Mouse (Mus musculus) forebrain, postnatal 0 days (tissue): Measurements from ENCODE around the gene Atp8a2. TPM values are rescaled to one million over a fixed set of nuclear protein-coding genes. Genes with fewer than 3 reads are reported as not detected.
"Not testable (repeated sequence)": the region's sequence is repeated elsewhere in the genome, so short reads cannot be mapped to it uniquely, and the experiment has no call there.

Source experiments
- ATAC-seq: fragments of 200-750 bp; cut with Nextera tagmentation; 2 replicates; pipeline ENCODE4 v1.8.0; 2017; ENCODE audit warnings: mild to moderate bottlenecking, moderate library complexity
- DNase-seq: peaks from one replicate; pipeline ENCODE4 v3.0.0-alpha.2; 2015
- H3K27ac ChIP-seq: fragments of 300-500 bp; sonication (generic); 2 replicates; pipeline ENCODE4 v1.5.1; 2014; ENCODE audit warnings: low read depth, mild to moderate bottlenecking, antibody characterized with exemption, low read length, moderate library complexity, mixed read lengths
- H3K27me3 ChIP-seq: fragments of 300-500 bp; sonication (generic); 2 replicates; pipeline ENCODE4 v1.6.1; 2014; ENCODE audit warnings: mild to moderate bottlenecking, low read length, mixed read lengths; ENCODE audit not compliant: insufficient read depth
- H3K36me3 ChIP-seq: fragments of 300-500 bp; sonication (generic); 2 replicates; pipeline ENCODE4 v1.6.1; 2014; ENCODE audit warnings: mild to moderate bottlenecking, moderate library complexity; ENCODE audit not compliant: insufficient read depth
- H3K4me1 ChIP-seq: fragments of 300-500 bp; sonication (generic); 2 replicates; pipeline ENCODE4 v1.6.1; 2014; ENCODE audit warnings: antibody characterized with exemption; ENCODE audit not compliant: insufficient read depth
- H3K4me2 ChIP-seq: fragments of 300-500 bp; sonication (generic); 2 replicates; pipeline ENCODE4 v1.6.1; 2014; ENCODE audit warnings: low read depth, mild to moderate bottlenecking, moderate library complexity
- H3K4me3 ChIP-seq: fragments of 300-500 bp; sonication (generic); 2 replicates; pipeline ENCODE4 v1.5.1; 2014; ENCODE audit warnings: low read depth, low read length, mixed read lengths
- H3K9ac ChIP-seq: fragments of 300-500 bp; sonication (generic); 2 replicates; pipeline ENCODE4 v1.6.1; 2014; ENCODE audit warnings: mild to moderate bottlenecking
- H3K9me3 ChIP-seq: fragments of 300-500 bp; sonication (generic); 2 replicates; pipeline ENCODE4 v1.6.1; 2016; ENCODE audit warnings: low read length
- CTCF ChIP-seq: sonication (generic); IDR thresholded peaks from 2 replicates; pipeline ENCODE4 v1.5.1; 2016; ENCODE audit warnings: antibody characterized with exemption, control low read depth, low read depth
- WGBS: fragments of 180-500 bp; shearing (Covaris S2); extraction: QIAGEN DNeasy Blood & Tissue Kit; methylation state at CpG from one replicate; pipeline ENCODE4 v1.1.7; 2014; 5-methylcytosine and 5-hydroxymethylcytosine counted together
- polyA plus RNA-seq: library from polyadenylated mRNA; unstranded; fragments of >200 nt; fragmentation: Nextera tagmentation; extraction: Ambion mirVana; gene quantifications from 2 replicates; pipeline ENCODE4 v1.2.1, GENCODE M21; 2015
- total RNA-seq: library from RNA; depleted of rRNA; stranded (reverse); fragments of >200 nt; gene quantifications from 2 replicates; pipeline ENCODE4 v1.2.3, GENCODE M21; 2014

The Atp8a2 gene
- total and polyA plus RNA-seq, 2 experiments from 2014 or later: 33.6 to 38.0 TPM

DNA sequence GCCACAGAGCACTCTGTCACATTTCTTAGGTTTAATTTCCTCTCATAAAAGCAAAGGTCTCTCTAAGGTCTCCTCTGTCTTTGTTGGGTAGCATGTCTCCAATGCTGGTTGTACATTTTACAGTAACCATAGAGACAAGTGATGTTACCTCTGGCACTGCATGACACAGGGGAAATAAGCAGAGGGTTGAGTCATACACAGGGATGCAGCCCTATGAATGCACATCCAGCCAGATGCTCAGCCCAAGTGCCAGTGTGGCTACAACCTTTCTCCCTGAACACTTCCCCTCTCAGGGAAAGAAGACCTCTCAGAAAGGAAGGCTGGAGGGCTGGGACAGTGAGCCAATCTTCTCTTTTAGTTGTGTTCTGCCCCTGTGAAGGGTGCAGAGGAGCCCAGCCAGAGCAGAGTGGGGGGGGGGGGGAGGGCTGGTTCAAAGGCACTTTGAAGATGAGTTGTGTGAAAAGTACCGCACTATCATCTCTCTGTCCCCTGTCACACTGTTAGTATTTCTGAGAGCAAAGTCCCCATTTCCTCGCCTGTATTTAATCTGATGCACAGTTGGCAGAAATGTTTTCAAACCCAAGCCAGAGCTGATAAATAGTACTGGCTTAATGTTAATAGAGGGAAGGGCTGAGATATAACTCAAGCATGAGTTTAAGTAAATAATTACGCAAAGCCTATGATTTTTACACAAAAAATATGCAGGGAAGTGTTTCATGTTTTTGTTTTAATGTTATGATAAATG is 467.5 kb downstream of the Atp8a2 start:
- Histone ChIP-seq H3K27me3 (no peaks in the 10 kb centered on the region), H3K9me3 (no peaks in the 10 kb centered on the region), H3K36me3 (no peaks in the 10 kb centered on the region), H3K4me3 (no peak overlapping the region), H3K27ac (no peak overlapping the region), H3K9ac (no peak overlapping the region), H3K4me2 (no peak overlapping the region), H3K4me1 (no peaks in the 10 kb centered on the region)
- ATAC-seq (peak; percentile 43; the same call in 1 of the 2 replicates), DNase-seq (no peak)
- no peak for TF ChIP-seq CTCF
- WGBS: 74% methylated on average over 3 of the region's 3 CpGs

DNA sequence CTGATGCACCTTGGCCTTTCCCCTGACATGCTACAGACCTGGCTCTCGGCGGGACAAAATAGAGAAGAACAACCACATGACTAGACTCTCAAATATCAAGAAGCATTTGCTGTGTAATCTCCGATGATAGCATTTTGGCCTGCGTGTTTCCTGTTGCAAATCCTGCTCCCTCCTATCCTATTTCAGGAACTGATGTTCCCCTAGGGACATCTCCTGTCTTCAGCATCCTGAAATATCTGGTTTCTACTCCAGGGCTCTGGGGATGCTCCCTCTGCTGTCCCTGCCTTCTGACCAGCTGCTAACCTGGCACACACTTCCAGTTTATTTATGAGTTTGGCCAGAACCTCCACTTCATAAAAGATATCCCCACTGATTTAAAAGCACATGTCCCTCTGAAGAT is 470.0 kb downstream of the Atp8a2 start:
- no peaks in the 10 kb centered on the region for H3K36me3 ChIP-seq
- no peaks in the 10 kb centered on the region for H3K27me3 ChIP-seq
- H3K4me1 ChIP-seq: peaks cover 8% of the 10 kb centered on the region; the same call in 1 of the 2 replicates
- 94% methylated on average over 4 of the region's 4 CpGs for WGBS
- ATAC-seq (no peak), DNase-seq (no peak)
- H3K4me3 ChIP-seq: no peak overlapping the region
- no peak overlapping the region for H3K4me2 ChIP-seq
- no peak for TF ChIP-seq CTCF
- H3K9ac ChIP-seq: no peak overlapping the region
- no peak overlapping the region for H3K27ac ChIP-seq
- no peaks in the 10 kb centered on the region for H3K9me3 ChIP-seq

DNA sequence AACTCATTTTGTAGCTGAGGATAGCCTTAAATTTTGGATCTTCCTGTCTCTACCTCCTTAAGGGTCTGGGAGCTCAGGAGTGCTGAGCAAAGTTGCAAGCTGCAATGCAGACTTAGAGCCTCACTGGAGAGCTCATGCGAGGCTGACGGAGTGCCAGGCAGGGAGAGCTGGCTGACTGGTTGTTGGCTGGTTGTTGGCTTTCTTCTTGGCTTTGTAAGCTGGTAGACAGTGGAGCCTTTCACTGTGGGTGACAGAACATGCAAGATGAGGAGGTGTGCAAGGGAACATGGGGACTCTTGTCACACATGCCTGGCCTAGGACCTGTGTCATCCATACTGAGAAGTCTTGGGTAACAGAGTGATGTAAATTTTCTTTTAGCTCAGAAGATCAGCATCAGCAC is 473.8 kb downstream of the Atp8a2 start:
- DNase-seq (peak; percentile 36), ATAC-seq (peak; percentile 72)
- Histone ChIP-seq H3K9me3 (no peaks in the 10 kb centered on the region), H3K4me2 (no peak overlapping the region), H3K27me3 (no peaks in the 10 kb centered on the region), H3K4me3 (no peak overlapping the region), H3K36me3 (no peaks in the 10 kb centered on the region), H3K4me1 (peaks cover 8% of the 10 kb centered on the region; the same call in 1 of the 2 replicates), H3K27ac (no peak overlapping the region), H3K9ac (no peak overlapping the region)
- no peak for TF ChIP-seq CTCF
- WGBS: 52% methylated on average over 2 of the region's 2 CpGs

DNA sequence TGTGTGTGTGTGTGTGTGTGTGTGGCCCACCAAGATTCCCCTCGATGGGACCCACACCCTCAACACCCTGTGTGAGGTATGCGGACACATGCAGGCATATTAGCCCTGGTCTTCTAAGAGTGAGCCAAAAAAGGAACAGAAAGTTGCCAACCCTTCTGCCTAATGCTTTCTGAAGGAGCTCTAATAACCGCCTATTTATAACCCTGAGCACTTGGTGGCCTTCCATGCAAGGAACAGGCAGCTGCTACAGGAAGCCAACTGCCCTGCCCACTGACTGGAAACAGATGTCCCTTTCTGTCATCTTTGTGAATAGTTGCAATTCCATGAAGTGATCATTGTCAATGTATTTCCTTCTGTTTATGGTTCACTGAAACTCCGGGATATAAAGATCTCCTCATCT is 475.0 kb downstream of the Atp8a2 start:
- Histone ChIP-seq H3K36me3 (no peaks in the 10 kb centered on the region), H3K27ac (no peak overlapping the region), H3K4me3 (no peak overlapping the region), H3K4me1 (peaks cover 8% of the 10 kb centered on the region; the same call in 1 of the 2 replicates), H3K9me3 (no peaks in the 10 kb centered on the region), H3K27me3 (no peaks in the 10 kb centered on the region), H3K4me2 (no peak overlapping the region), H3K9ac (no peak overlapping the region)
- 52% methylated on average over 4 of the region's 4 CpGs for WGBS
- no peak for ATAC-seq
- DNase-seq: no peak
- no peak for TF ChIP-seq CTCF

DNA sequence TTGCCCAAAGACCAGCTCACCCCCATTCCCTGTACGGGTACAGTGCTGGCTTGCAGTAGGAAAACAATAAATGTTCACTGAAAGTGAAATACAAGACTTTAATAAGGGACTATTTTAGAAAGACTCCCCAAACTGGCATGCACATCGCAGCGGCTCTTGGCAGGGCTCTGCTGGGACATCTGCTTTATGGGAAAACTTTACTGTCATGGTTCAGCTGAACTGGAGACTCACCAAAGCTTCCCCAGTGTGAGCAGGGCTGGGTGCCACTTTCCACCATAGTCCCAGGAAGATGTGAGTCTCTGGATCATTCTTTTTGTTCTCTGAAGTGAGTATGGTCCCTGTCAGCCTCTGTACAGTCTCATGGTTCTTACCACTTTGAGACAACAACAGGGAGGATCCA is 475.6 kb downstream of the Atp8a2 start:
- H3K27ac ChIP-seq: no peak overlapping the region
- WGBS: 62% methylated on average over 3 of the region's 3 CpGs
- no peak for TF ChIP-seq CTCF
- no peak overlapping the region for H3K4me2 ChIP-seq
- H3K9me3 ChIP-seq: no peaks in the 10 kb centered on the region
- H3K27me3 ChIP-seq: no peaks in the 10 kb centered on the region
- ATAC-seq: no peak
- H3K4me3 ChIP-seq: no peak overlapping the region
- DNase-seq: no peak
- no peak overlapping the region for H3K9ac ChIP-seq
- no peaks in the 10 kb centered on the region for H3K36me3 ChIP-seq
- H3K4me1 ChIP-seq: peaks cover 8% of the 10 kb centered on the region; the same call in 1 of the 2 replicates

DNA sequence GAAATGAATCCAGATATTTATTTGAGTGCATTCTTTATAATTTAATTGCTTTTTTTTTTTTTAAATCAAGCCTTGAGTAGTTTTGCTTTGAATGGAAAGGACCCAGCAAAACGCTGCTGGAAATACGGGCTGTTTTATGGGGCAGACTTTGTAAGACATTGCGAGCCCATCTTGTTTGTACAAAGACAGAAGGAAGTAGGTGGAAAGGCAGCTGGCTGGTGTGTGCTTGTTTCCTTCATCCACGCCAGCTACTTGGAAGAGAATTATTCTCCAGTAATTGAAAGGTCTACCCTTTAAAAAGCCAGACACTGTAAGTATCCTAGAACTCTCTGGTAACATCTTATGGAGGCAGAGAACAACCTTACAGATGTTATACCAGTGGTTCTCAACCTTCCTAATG is 476.6 kb downstream of the Atp8a2 start:
- WGBS: 72% methylated on average over 4 of the region's 4 CpGs

DNA sequence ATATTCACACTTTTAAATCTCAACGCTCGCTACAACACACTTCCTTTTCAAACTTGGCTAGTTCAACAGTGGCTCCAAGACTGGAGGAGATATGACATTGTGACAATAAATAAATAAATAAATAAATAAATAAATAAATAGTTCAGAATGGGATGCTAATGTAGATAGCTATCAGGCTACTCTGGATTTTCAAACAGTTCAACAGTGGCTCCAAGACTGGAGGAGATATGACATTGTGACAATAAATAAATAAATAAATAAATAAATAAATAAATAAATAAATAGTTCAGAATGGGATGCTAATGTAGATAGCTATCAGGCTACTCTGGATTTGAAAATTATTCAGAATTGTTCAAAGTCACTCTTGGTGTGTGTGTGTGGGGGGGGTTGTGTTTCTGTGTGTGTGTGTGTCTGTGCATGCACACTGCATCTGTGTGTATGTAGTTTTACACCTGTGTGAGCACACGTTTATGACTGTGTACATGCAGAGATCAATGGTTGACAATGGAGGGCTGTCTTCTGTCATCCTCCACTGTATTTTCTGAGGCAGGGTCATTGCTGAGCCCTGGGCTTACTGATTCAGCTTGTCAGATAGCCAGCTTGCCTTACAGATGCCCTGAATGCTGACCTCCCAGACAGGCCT is 480.4 kb downstream of the Atp8a2 start:
- not testable (repeated sequence) for H3K4me3 ChIP-seq, H3K36me3 ChIP-seq, H3K9ac ChIP-seq, DNase-seq, H3K27ac ChIP-seq, H3K9me3 ChIP-seq, H3K27me3 ChIP-seq
- Histone ChIP-seq H3K4me2 (peak overlapping the region; percentile 23; the same call in 1 of the 2 replicates), H3K4me1 (peaks cover 14% of the 10 kb centered on the region)
- 42% methylated on average over 3 of the region's 3 CpGs for WGBS
- ATAC-seq: peak; percentile 69

More for the DNA sequence above, 476.6 kb downstream of the Atp8a2 start:
- no peaks in the 10 kb centered on the region for H3K36me3 ChIP-seq
- no peak overlapping the region for H3K27ac ChIP-seq
- DNase-seq (no peak), ATAC-seq (no peak)
- H3K4me2 ChIP-seq: no peak overlapping the region
- H3K27me3 ChIP-seq: no peaks in the 10 kb centered on the region
- no peak for TF ChIP-seq CTCF
- no peak overlapping the region for H3K4me3 ChIP-seq
- no peaks in the 10 kb centered on the region for H3K9me3 ChIP-seq
- H3K9ac ChIP-seq: no peak overlapping the region
- peaks cover 17% of the 10 kb centered on the region for H3K4me1 ChIP-seq
